ENCODE assay signal across 8 mouse cellular contexts in genomic region chr4:106315921-106316350, GRCm38 (mm10). TPM values are rescaled to one million over a fixed set of nuclear protein-coding genes. Genes with fewer than 3 reads are reported as not detected.
DNase-seq lines count a peak whose midpoint lies in the region; ATAC-seq lines count a peak whose summit lies in the region.

Usp24 (plus strand) TSS chr4:106316213.

- WGBS in forebrain, embryonic 12.5 days = under 1% methylated on average over 38 of the region's 60 CpGs
- under 1% methylated on average over 43 of the region's 60 CpGs for WGBS in heart, embryonic 15.5 days
- under 1% methylated on average over 55 of the region's 60 CpGs for WGBS in liver, embryonic 15.5 days (ENCODE audit: insufficient replicate concordance)
- WGBS in stomach, embryonic 14.5 days = under 1% methylated on average over 46 of the region's 60 CpGs

- H3K36me3 ChIP-seq in forebrain, embryonic 12.5 days (replicated peaks) = no peaks in the 10 kb centered on the region
- H3K36me3 ChIP-seq in heart, embryonic 15.5 days = no peaks in the 10 kb centered on the region
- H3K36me3 ChIP-seq in liver, embryonic 15.5 days (replicated peaks) = 0 out of 2 replicates have a peak, but pooled peaks cover 6% of the 10 kb centered on the region
- no peaks in the 10 kb centered on the region for H3K36me3 ChIP-seq in stomach, embryonic 14.5 days (ENCODE audit: control insufficient read depth, insufficient read depth, low read length)

- H3K27me3 ChIP-seq in forebrain, embryonic 12.5 days = no peaks in the 10 kb centered on the region
- H3K27me3 ChIP-seq in heart, embryonic 15.5 days = no peaks in the 10 kb centered on the region
- no peaks in the 10 kb centered on the region for H3K27me3 ChIP-seq in liver, embryonic 15.5 days
- H3K27me3 ChIP-seq in stomach, embryonic 14.5 days (ENCODE audit: control insufficient read depth, insufficient read depth, low read length) = no peaks in the 10 kb centered on the region

- H3K4me2 ChIP-seq in forebrain, embryonic 12.5 days = peak within 1 kb of the TSS; percentile 85
- H3K4me2 ChIP-seq in heart, embryonic 15.5 days = peak within 1 kb of the TSS; percentile 83
- H3K4me2 ChIP-seq in liver, embryonic 15.5 days = peak within 1 kb of the TSS; percentile 90
- peak within 1 kb of the TSS; percentile 81 for H3K4me2 ChIP-seq in stomach, embryonic 14.5 days (replicated peaks; ENCODE audit: low read depth, low read length)

- H3K27ac ChIP-seq in forebrain, embryonic 12.5 days = peak within 1 kb of the TSS; percentile 95
- H3K27ac ChIP-seq in heart, embryonic 15.5 days = peak within 1 kb of the TSS; percentile 93
- peak within 1 kb of the TSS; percentile 95 for H3K27ac ChIP-seq in liver, embryonic 15.5 days (replicated peaks)
- H3K27ac ChIP-seq in stomach, embryonic 14.5 days (ENCODE audit: low read length) = peak within 1 kb of the TSS; percentile 80

- DNase-seq in c-Kit-negative CD71-positive TER-119-positive erythroid progenitor cells, embryonic 14.5 days (ENCODE audit: low read depth, low spot score) = peak; percentile 64
- DNase-seq in kidney, postnatal 14 days = peak; percentile 89
- peak; percentile 84 for DNase-seq in neural tube, embryonic 10.5 days (ENCODE audit: extremely low spot score, low spot score)

- no peaks in the 10 kb centered on the region for H3K9me3 ChIP-seq in forebrain, embryonic 12.5 days
- no peaks in the 10 kb centered on the region for H3K9me3 ChIP-seq in heart, embryonic 15.5 days (replicated peaks)
- no peaks in the 10 kb centered on the region for H3K9me3 ChIP-seq in liver, embryonic 15.5 days (replicated peaks)
- H3K9me3 ChIP-seq in stomach, embryonic 14.5 days (ENCODE audit: control insufficient read depth, low read depth, low read length) = no peaks in the 10 kb centered on the region

- peak within 1 kb of the TSS; percentile 96 for H3K4me3 ChIP-seq in forebrain, embryonic 12.5 days (replicated peaks)
- H3K4me3 ChIP-seq in heart, embryonic 15.5 days = peak within 1 kb of the TSS; percentile 96
- H3K4me3 ChIP-seq in liver, embryonic 15.5 days (replicated peaks) = peak within 1 kb of the TSS; percentile 97
- H3K4me3 ChIP-seq in stomach, embryonic 14.5 days (ENCODE audit: low read depth, low read length) = peak within 1 kb of the TSS; percentile 94

- peak within 1 kb of the TSS; percentile 94 for H3K9ac ChIP-seq in forebrain, embryonic 12.5 days
- H3K9ac ChIP-seq in heart, embryonic 15.5 days = peak within 1 kb of the TSS; percentile 96
- H3K9ac ChIP-seq in liver, embryonic 15.5 days = peak within 1 kb of the TSS; percentile 99
- peak within 1 kb of the TSS; percentile 98 for H3K9ac ChIP-seq in stomach, embryonic 14.5 days (replicated peaks; ENCODE audit: low read depth, low read length)

- peak; percentile 82 for ATAC-seq in CD4-positive, CD25-positive, alpha-beta regulatory T cell, adult 4 months
- peak; percentile 90 for ATAC-seq in forebrain, embryonic 12.5 days (ENCODE audit: low FRiP score)
- peak; percentile 87 for ATAC-seq in heart, embryonic 15.5 days (replicated peaks; ENCODE audit: insufficient number of reproducible peaks, insufficient read depth, low FRiP score, low read depth)
- peak; percentile 90 for ATAC-seq in liver, embryonic 15.5 days (ENCODE audit: insufficient read depth)
- ATAC-seq in stomach, embryonic 14.5 days (ENCODE audit: insufficient number of reproducible peaks, insufficient read depth, low FRiP score, low read depth) = peak; percentile 91

- H3K4me1 ChIP-seq in forebrain, embryonic 12.5 days = peaks cover 40% of the 10 kb centered on the region
- peaks cover 41% of the 10 kb centered on the region for H3K4me1 ChIP-seq in heart, embryonic 15.5 days (replicated peaks)
- peaks cover 65% of the 10 kb centered on the region for H3K4me1 ChIP-seq in liver, embryonic 15.5 days (replicated peaks)
- peaks cover 6% of the 10 kb centered on the region; the same call in 1 of the 2 replicates for H3K4me1 ChIP-seq in stomach, embryonic 14.5 days (ENCODE audit: control insufficient read depth, insufficient read depth, low read length)

RNA-seq across cellular contexts. Expression of gene Usp24, which starts in this region (rescaled TPM):
- 10 to 100 TPM in 1 of 2 experiments, 1 to 10 TPM in 1; 9.9 to 12.9 TPM for polyA plus RNA-seq in CD4-positive, CD25-positive, alpha-beta regulatory T cell, adult 4 months (2017; shearing (Covaris generic))
- 11.7 and 13.7 TPM in 2 replicates for polyA plus RNA-seq in forebrain, embryonic 12.5 days (2016; fragmentation: Nextera tagmentation; extraction: Ambion mirVana)
- 6.6 and 8.1 TPM in 2 replicates for polyA plus RNA-seq in heart, embryonic 15.5 days (2015; fragmentation: Nextera tagmentation; extraction: Ambion mirVana)
- polyA plus RNA-seq in liver, embryonic 15.5 days (2015; fragmentation: Nextera tagmentation; extraction: Ambion mirVana) = 5.1 and 6.2 TPM in 2 replicates
- 12.0 and 13.8 TPM in 2 replicates for polyA plus RNA-seq in stomach, embryonic 14.5 days (2014; fragmentation: Nextera tagmentation; extraction: Ambion mirVana)

Comparison
In these comparisons a context has a peak if more than half of its experiments do, and no peak if none do; other contexts are left out.
1. Peak in every context shown above with its lines: DNase-seq, ATAC-seq, H3K4me3 ChIP-seq and H3K27ac ChIP-seq.